Mouse (Mus musculus): ENCODE measurements at regions not wholly inside any gene's neighbourhood (a gene's known extent, or its start where the extent isn't known, plus 50 kb on each side); places are given as distances from the start of the nearest gene placed in this dataset.

- TF ChIP-seq POLR2A (IDR thresholded peaks at IDR 0.05; ENCODE audit: insufficient read depth, low read length) (no peak), CTCF (IDR thresholded peaks at IDR 0.05; ENCODE audit: low read depth, low read length) (no peak), EP300 (IDR thresholded peaks at IDR 0.05; ENCODE audit: insufficient read depth, low read depth, low read length) (no peak)
Measured at GRCm38 (mm10) chr4:150793146-150793545, 60.6 kb upstream of the Errfi1 start.

All from ES-Bruce4 (cell line).